35 mouse cellular contexts compared by ENCODE assay signal in the genomic region with DNA sequence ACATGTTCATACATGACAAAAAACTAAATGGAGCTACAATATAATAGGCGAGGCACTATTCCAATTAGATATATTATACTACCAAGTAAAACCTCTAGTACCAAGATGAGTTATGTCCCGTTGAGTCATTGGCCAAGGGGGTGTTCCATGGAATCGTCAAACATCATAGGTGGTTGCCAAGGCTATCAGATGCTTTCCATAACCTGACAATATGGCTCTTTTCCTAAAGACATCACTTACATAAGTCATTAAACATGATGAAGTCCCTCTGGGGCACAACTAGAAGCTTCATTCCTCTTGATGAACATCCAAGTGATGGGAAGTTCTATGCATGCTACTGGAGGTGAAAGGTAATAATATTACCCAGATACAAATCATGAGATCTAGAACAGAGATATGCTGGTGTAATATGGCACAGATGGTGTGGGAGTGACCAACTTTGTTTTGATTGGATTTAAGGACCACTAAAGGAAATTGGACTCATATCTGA.
"Had no signal": no experiment of that assay in that cellular context is flagged by ENCODE, and none has a peak within 500 bp of the region (broad histone marks: within the 10 kb centered on the region; RNA-seq: fewer than 3 reads in every experiment).

No protein-coding gene starts in this region.

- H3K9me3 ChIP-seq: heart, embryonic 10.5 days; heart, embryonic 12.5 days; heart, embryonic 13.5 days; heart, embryonic 15.5 days; hindbrain, embryonic 10.5 days; hindbrain, embryonic 12.5 days; hindbrain, embryonic 13.5 days; hindbrain, embryonic 15.5 days; intestine, embryonic 15.5 days; kidney, embryonic 15.5 days had no signal

- H3K4me2 ChIP-seq: heart, embryonic 11.5 days; heart, embryonic 12.5 days; heart, embryonic 13.5 days; heart, embryonic 15.5 days; hindbrain, embryonic 12.5 days; hindbrain, embryonic 13.5 days; hindbrain, embryonic 14.5 days; hindbrain, embryonic 15.5 days; intestine, embryonic 15.5 days; kidney, embryonic 15.5 days had no signal

- H3K4me3 ChIP-seq: heart, embryonic 10.5 days; heart, embryonic 12.5 days; heart, embryonic 13.5 days; heart, embryonic 15.5 days; hindbrain, embryonic 10.5 days; hindbrain, embryonic 12.5 days; hindbrain, embryonic 13.5 days; hindbrain, embryonic 15.5 days; intestine, embryonic 15.5 days; kidney, embryonic 15.5 days; layer of hippocampus, adult 2 months had no signal

- H3K9ac ChIP-seq: heart, embryonic 12.5 days; heart, embryonic 13.5 days; heart, embryonic 15.5 days; hindbrain, embryonic 12.5 days; hindbrain, embryonic 13.5 days; hindbrain, embryonic 14.5 days; hindbrain, embryonic 15.5 days; intestine, embryonic 15.5 days; kidney, embryonic 15.5 days had no signal

- H3K36me3 ChIP-seq: heart, embryonic 10.5 days; heart, embryonic 12.5 days; heart, embryonic 13.5 days; heart, embryonic 15.5 days; hindbrain, embryonic 10.5 days; hindbrain, embryonic 12.5 days; hindbrain, embryonic 13.5 days; hindbrain, embryonic 15.5 days; intestine, embryonic 15.5 days had no signal

- ATAC-seq: hindbrain, embryonic 16.5 days; hindbrain, postnatal 0 days; inflammation-experienced regulatory T-cells, adult 6 months; intestine, embryonic 15.5 days; intestine, embryonic 16.5 days; intestine, postnatal 0 days had no signal

- H3K27ac ChIP-seq: heart, embryonic 10.5 days; heart, embryonic 13.5 days; heart, embryonic 15.5 days; hindbrain, embryonic 10.5 days; hindbrain, embryonic 12.5 days; hindbrain, embryonic 13.5 days; hindbrain, embryonic 14.5 days; hindbrain, embryonic 15.5 days; hindbrain, postnatal 0 days; intestine, embryonic 15.5 days; kidney, embryonic 15.5 days; kidney, postnatal 0 days; layer of hippocampus, adult 2 months had no signal

- DNase-seq: heart, postnatal 10 days; heart, postnatal 14 days; heart, postnatal 36 days; heart, postnatal 4 days; kidney, adult 11 months; kidney, adult 18-20 months; kidney, adult 2 months; kidney, adult 8-10 months; kidney, adult 9 months; kidney, postnatal 10 days; kidney, postnatal 14 days; kidney, postnatal 25 days; kidney, postnatal 36 days; kidney, postnatal 4 days; layer of hippocampus, adult 9-11 months; layer of hippocampus, postnatal 36 days had no signal

- H3K27me3 ChIP-seq: heart, embryonic 12.5 days; heart, embryonic 13.5 days; heart, embryonic 15.5 days; hindbrain, embryonic 12.5 days; hindbrain, embryonic 13.5 days; hindbrain, embryonic 15.5 days; intestine, embryonic 15.5 days; kidney, embryonic 15.5 days had no signal

- H3K4me1 ChIP-seq: hindbrain, embryonic 10.5 days; hindbrain, embryonic 12.5 days; hindbrain, embryonic 13.5 days; hindbrain, embryonic 15.5 days; intestine, embryonic 15.5 days; kidney, embryonic 15.5 days had no signal
